Mouse (Mus musculus) testis, postnatal 10 days (tissue): ENCODE measurements around the gene Vsig1.
A peak's percentile ranks its signal among the peaks of the same experiment; 100 is the strongest.

ENCODE experiments used
- DNase-seq: peaks from one replicate; pipeline ENCODE4 v3.0.0; 2021; ENCODE audit warnings: low spot score

The Vsig1 gene

GRCm38 (mm10) chrX:140907360-140907759, at the start of gene Vsig1:
Gene Vsig1, plus strand, starts transcription at chrX:140907608.
- no peak for DNase-seq

GRCm38 (mm10) chrX:140862760-140863159, 44.6 kb upstream of the Vsig1 start:
- no peak for DNase-seq

- no peak for DNase-seq
These were observed 44.0 kb upstream of the Vsig1 start for GRCm38 (mm10) chrX:140863431-140863830.

GRCm38 (mm10) chrX:140887193-140887592, 20.2 kb upstream of the Vsig1 start:
- DNase-seq: no peak

GRCm38 (mm10) chrX:140891796-140892195, 15.6 kb upstream of the Vsig1 start:
- no peak for DNase-seq

- no peak for DNase-seq
These were observed 3.9 kb upstream of the Vsig1 start for GRCm38 (mm10) chrX:140903487-140903886.

GRCm38 (mm10) chrX:140921321-140921720, 13.9 kb downstream of the Vsig1 start:
- no peak for DNase-seq

- no peak for DNase-seq
These were observed 24.7 kb downstream of the Vsig1 start for GRCm38 (mm10) chrX:140932066-140932465.

GRCm38 (mm10) chrX:140933263-140933662, 25.9 kb downstream of the Vsig1 start:
- DNase-seq: no peak

GRCm38 (mm10) chrX:140936271-140936670, 28.9 kb downstream of the Vsig1 start:
- no peak for DNase-seq

GRCm38 (mm10) chrX:140953618-140954017, 46.2 kb downstream of the Vsig1 start:
- DNase-seq: no peak

- peak; percentile 94 for DNase-seq
These were observed 49.0 kb downstream of the Vsig1 start, which contains the start of the genes Psmd10 and Atg4a for GRCm38 (mm10) chrX:140956272-140956940. Gene Psmd10, minus strand, starts transcription at chrX:140956728. Gene Atg4a, plus strand, starts transcription at chrX:140956907.

- no peak for DNase-seq
These were observed 49.6 kb downstream of the Vsig1 start for GRCm38 (mm10) chrX:140956959-140957358.

- no peak for DNase-seq
These were observed 71.5 kb downstream of the Vsig1 start for GRCm38 (mm10) chrX:140978943-140979342.

GRCm38 (mm10) chrX:140979546-140979945, 72.1 kb downstream of the Vsig1 start:
- no peak for DNase-seq

GRCm38 (mm10) chrX:140980163-140980562, 72.8 kb downstream of the Vsig1 start:
- no peak for DNase-seq

GRCm38 (mm10) chrX:140983206-140983960, 76.0 kb downstream of the Vsig1 start:
- DNase-seq: no peak

GRCm38 (mm10) chrX:140984795-140985194, 77.4 kb downstream of the Vsig1 start:
- no peak for DNase-seq

GRCm38 (mm10) chrX:140985256-140985655, 77.8 kb downstream of the Vsig1 start:
- DNase-seq: no peak
